ENCODE assay signal across 24 mouse cellular contexts in the genomic region with DNA sequence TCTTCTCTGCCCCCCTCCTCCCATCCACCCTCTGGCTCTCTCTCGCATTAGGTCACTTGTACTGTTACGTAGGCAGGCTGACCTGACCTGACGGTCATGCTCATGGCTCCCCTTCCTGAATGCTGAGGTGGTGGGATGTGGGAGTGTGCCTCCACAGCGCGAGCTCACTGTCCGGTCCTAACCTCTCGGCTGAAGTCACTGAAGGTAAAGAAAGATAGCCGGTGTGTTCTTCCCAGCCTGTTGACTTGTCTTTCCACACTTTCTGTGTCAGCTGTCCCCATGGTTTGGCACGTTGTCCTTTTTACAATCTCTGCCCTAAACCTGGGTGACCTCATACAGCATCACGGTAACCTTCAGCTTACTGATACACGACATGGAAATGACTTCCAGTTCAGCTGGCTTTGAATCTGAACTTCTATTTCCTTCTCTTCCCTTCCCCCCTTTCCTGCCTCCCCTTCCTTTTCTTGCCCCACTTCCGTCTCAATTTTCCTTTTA. TPM values are rescaled to one million over a fixed set of nuclear protein-coding genes. Genes with fewer than 3 reads are reported as not detected.
DNase-seq lines count a peak whose midpoint lies in the region; ATAC-seq lines count a peak whose summit lies in the region.
"Had no signal": no experiment of that assay in that cellular context is flagged by ENCODE, and none has a peak within 500 bp of the region (broad histone marks: within the 10 kb centered on the region; RNA-seq: fewer than 3 reads in every experiment).

No protein-coding gene starts in this region.

- no peak overlapping the region for H3K27ac ChIP-seq in intestine, embryonic 14.5 days (ENCODE audit: low read depth)
- no peak overlapping the region for H3K27ac ChIP-seq in intestine, embryonic 16.5 days (ENCODE audit: low read length)
- no peak overlapping the region for H3K27ac ChIP-seq in midbrain, embryonic 11.5 days (ENCODE audit: low read depth, low read length)
- no peak overlapping the region for H3K27ac ChIP-seq in midbrain, embryonic 13.5 days
- H3K27ac ChIP-seq: embryonic facial prominence, embryonic 13.5 days; forebrain, embryonic 10.5 days; hindbrain, embryonic 14.5 days; liver, embryonic 13.5 days; neural tube, embryonic 13.5 days had no signal

- 0 out of 2 replicates have a peak, but pooled peaks cover 2% of the 10 kb centered on the region for H3K27me3 ChIP-seq in intestine, embryonic 14.5 days (replicated peaks; ENCODE audit: control insufficient read depth, insufficient read depth, low read length)
- no peaks in the 10 kb centered on the region for H3K27me3 ChIP-seq in intestine, embryonic 16.5 days (replicated peaks; ENCODE audit: control insufficient read depth, insufficient read depth, low read length)
- no peaks in the 10 kb centered on the region for H3K27me3 ChIP-seq in midbrain, embryonic 11.5 days (ENCODE audit: control insufficient read depth, insufficient read depth, low read length)
- no peaks in the 10 kb centered on the region for H3K27me3 ChIP-seq in midbrain, embryonic 13.5 days
- H3K27me3 ChIP-seq: embryonic facial prominence, embryonic 13.5 days; neural tube, embryonic 13.5 days; Patski had no signal

- H3K4me3 ChIP-seq in intestine, embryonic 14.5 days (ENCODE audit: low read depth, low read length), result no peak overlapping the region
- no peak overlapping the region for H3K4me3 ChIP-seq in intestine, embryonic 16.5 days (ENCODE audit: low read length)
- H3K4me3 ChIP-seq in midbrain, embryonic 11.5 days (ENCODE audit: low read depth, low read length), result no peak overlapping the region
- H3K4me3 ChIP-seq in midbrain, embryonic 13.5 days (replicated peaks), result no peak overlapping the region
- H3K4me3 ChIP-seq: embryonic facial prominence, embryonic 13.5 days; forebrain, embryonic 10.5 days; liver, embryonic 13.5 days; neural tube, embryonic 13.5 days had no signal

- WGBS in intestine, embryonic 14.5 days, result 85% methylated on average over 12 of the region's 12 CpGs
- 79% methylated on average over 12 of the region's 12 CpGs for WGBS in intestine, embryonic 16.5 days
- 93% methylated on average over 12 of the region's 12 CpGs for WGBS in midbrain, embryonic 11.5 days
- WGBS in midbrain, embryonic 13.5 days, result 90% methylated on average over 12 of the region's 12 CpGs

- no peak for ATAC-seq in intestine, embryonic 14.5 days (replicated peaks; ENCODE audit: low FRiP score, low TSS enrichment, low read depth)
- ATAC-seq in intestine, embryonic 16.5 days, result no peak
- no peak for ATAC-seq in midbrain, embryonic 11.5 days (ENCODE audit: low FRiP score)
- no peak for ATAC-seq in midbrain, embryonic 13.5 days
- ATAC-seq: forebrain, postnatal 0 days; Patski had no signal

- H3K9me3 ChIP-seq in intestine, embryonic 14.5 days (ENCODE audit: control insufficient read depth, low read length), result no peaks in the 10 kb centered on the region
- no peaks in the 10 kb centered on the region for H3K9me3 ChIP-seq in intestine, embryonic 16.5 days (ENCODE audit: control insufficient read depth, low read length)
- no peaks in the 10 kb centered on the region for H3K9me3 ChIP-seq in midbrain, embryonic 11.5 days (ENCODE audit: control insufficient read depth, low read length)
- no peaks in the 10 kb centered on the region for H3K9me3 ChIP-seq in midbrain, embryonic 13.5 days
- H3K9me3 ChIP-seq: embryonic facial prominence, embryonic 13.5 days; forebrain, embryonic 10.5 days; liver, embryonic 13.5 days; neural tube, embryonic 13.5 days had no signal

- H3K9ac ChIP-seq in intestine, embryonic 14.5 days (ENCODE audit: low read length), result no peak overlapping the region
- no peak overlapping the region for H3K9ac ChIP-seq in intestine, embryonic 16.5 days (ENCODE audit: low read depth, low read length)
- H3K9ac ChIP-seq in midbrain, embryonic 11.5 days (ENCODE audit: low read length), result no peak overlapping the region
- no peak overlapping the region for H3K9ac ChIP-seq in midbrain, embryonic 13.5 days (replicated peaks)
- H3K9ac ChIP-seq: embryonic facial prominence, embryonic 13.5 days; forebrain, postnatal 0 days; hindbrain, embryonic 14.5 days; liver, embryonic 13.5 days; lung, embryonic 14.5 days; neural tube, embryonic 13.5 days had no signal

- no peak overlapping the region for H3K4me2 ChIP-seq in intestine, embryonic 14.5 days (ENCODE audit: low read length)
- no peak overlapping the region for H3K4me2 ChIP-seq in intestine, embryonic 16.5 days (ENCODE audit: low read depth, low read length)
- no peak overlapping the region for H3K4me2 ChIP-seq in midbrain, embryonic 11.5 days
- H3K4me2 ChIP-seq in midbrain, embryonic 13.5 days (replicated peaks), result no peak overlapping the region
- H3K4me2 ChIP-seq: embryonic facial prominence, embryonic 13.5 days; hindbrain, embryonic 14.5 days; liver, embryonic 13.5 days; lung, embryonic 14.5 days; neural tube, embryonic 13.5 days had no signal

- DNase-seq in heart, adult 18-20 months, result peak; percentile 30 to 32
- no peak for DNase-seq in heart, adult 8-10 months (ENCODE audit: low spot score)
- peak; percentile 39 for DNase-seq in intestine, embryonic 14.5 days (ENCODE audit: low spot score)
- peak; percentile 64 for DNase-seq in midbrain, embryonic 11.5 days (ENCODE audit: low spot score, missing footprints)
- peak; percentile 21 for DNase-seq in heart, postnatal 4 days
- no peak for DNase-seq in cerebellum, postnatal 10 days
- DNase-seq: adrenal gland, postnatal 10 days; cerebellum, adult 11 months; cerebellum, adult 9-11 months; forebrain, postnatal 0 days; kidney, postnatal 10 days; layer of hippocampus, adult 9-11 months; liver, embryonic 13.5 days; lung, embryonic 14.5 days; lung, postnatal 14 days; thymus, postnatal 4 days had no signal

- H3K36me3 ChIP-seq in intestine, embryonic 14.5 days (ENCODE audit: control insufficient read depth, insufficient read depth, low read length), result no peaks in the 10 kb centered on the region
- no peaks in the 10 kb centered on the region for H3K36me3 ChIP-seq in intestine, embryonic 16.5 days (ENCODE audit: control insufficient read depth, insufficient read depth, low read length)
- no peaks in the 10 kb centered on the region for H3K36me3 ChIP-seq in midbrain, embryonic 11.5 days (ENCODE audit: control insufficient read depth, insufficient read depth, low read length)
- H3K36me3 ChIP-seq in midbrain, embryonic 13.5 days, result peaks cover 14% of the 10 kb centered on the region
- H3K36me3 ChIP-seq: embryonic facial prominence, embryonic 13.5 days; liver, embryonic 13.5 days had no signal

- H3K4me1 ChIP-seq in intestine, embryonic 14.5 days (replicated peaks; ENCODE audit: control insufficient read depth, insufficient read depth, low read length), result peaks cover 6% of the 10 kb centered on the region; the same call in 1 of the 2 replicates
- peaks cover 7% of the 10 kb centered on the region; the same call in 1 of the 2 replicates for H3K4me1 ChIP-seq in intestine, embryonic 16.5 days (ENCODE audit: control insufficient read depth, insufficient read depth, low read length)
- H3K4me1 ChIP-seq in midbrain, embryonic 11.5 days (ENCODE audit: control insufficient read depth, insufficient read depth, low read length), result peaks cover 10% of the 10 kb centered on the region
- H3K4me1 ChIP-seq in midbrain, embryonic 13.5 days (replicated peaks), result peaks cover 43% of the 10 kb centered on the region

RNA-seq across cellular contexts. Expression of a gene that starts 4.4 kb away (rescaled TPM):
- total RNA-seq in heart, adult 18-20 months (2021), result 10 to 100 TPM; 33.8 to 39.1 TPM
- 10 to 100 TPM; 30.6 to 50.2 (median 38.4) TPM for total RNA-seq in heart, adult 8-10 months (2022)
- 35.9 and 37.6 TPM in 2 replicates for polyA plus RNA-seq in intestine, embryonic 14.5 days (2014; fragmentation: Nextera tagmentation; extraction: Ambion mirVana)
- polyA plus RNA-seq in intestine, embryonic 16.5 days (2015; fragmentation: Nextera tagmentation; extraction: Ambion mirVana), result 51.4 and 61.1 TPM in 2 replicates
- 69.0 and 76.4 TPM in 2 replicates for polyA plus RNA-seq in midbrain, embryonic 11.5 days (2014; fragmentation: Nextera tagmentation; extraction: Ambion mirVana)
- 135 and 153 TPM in 2 replicates for polyA plus RNA-seq in midbrain, embryonic 13.5 days (2015; fragmentation: Nextera tagmentation; extraction: Ambion mirVana)
- total RNA-seq in heart, postnatal 4 days (2021), result 10 to 100 TPM; 43.7 to 47.3 TPM
- total RNA-seq: MEL had no signal

Comparison
In these comparisons a context has a peak if more than half of its experiments do, and no peak if none do; other contexts are left out.
1. DNase-seq: peak in heart, adult 18-20 months (2 of 2), intestine, embryonic 14.5 days (single experiment), midbrain, embryonic 11.5 days (single experiment) and heart, postnatal 4 days (single experiment); none in heart, adult 8-10 months (single experiment) and cerebellum, postnatal 10 days (0 of 2).